Mouse (Mus musculus) kidney, postnatal 0 days (tissue): ENCODE results near the gene Clec4a2. TPM values are rescaled to one million over a fixed set of nuclear protein-coding genes. Genes with fewer than 3 reads are reported as not detected.
A peak's percentile ranks its signal among the peaks of the same experiment; 100 is the strongest.
"Not testable (repeated sequence)": the region's sequence is repeated elsewhere in the genome, so short reads cannot be mapped to it uniquely, and the experiment has no call there.

ENCODE experiments used
- ATAC-seq: fragments of 200-750 bp; cut with Nextera tagmentation; replicated peaks from 2 replicates; pipeline ENCODE4 v1.8.0; 2017; ENCODE audit warnings: low read depth, moderate number of reproducible peaks, moderate TSS enrichment, moderate library complexity; ENCODE audit not compliant: low FRiP score
- DNase-seq: peaks from one replicate; pipeline ENCODE4 v3.0.0-alpha.2; 2016; ENCODE audit warnings: low spot score
- H3K27ac ChIP-seq: fragments of 300-500 bp; sonication (generic); 2 replicates; pipeline ENCODE4 v1.5.1; 2014; ENCODE audit warnings: mild to moderate bottlenecking
- H3K27me3 ChIP-seq: fragments of 300-500 bp; sonication (generic); 2 replicates; pipeline ENCODE4 v1.6.1; 2014; ENCODE audit warnings: low read length, mixed read lengths; ENCODE audit not compliant: insufficient read depth
- H3K36me3 ChIP-seq: fragments of 300-500 bp; sonication (generic); 2 replicates; pipeline ENCODE4 v1.6.1; 2014; ENCODE audit warnings: low read length, mixed read lengths; ENCODE audit not compliant: insufficient read depth
- H3K4me1 ChIP-seq: fragments of 300-500 bp; sonication (generic); replicated peaks from 2 replicates; pipeline ENCODE4 v1.6.1; 2014; ENCODE audit warnings: antibody characterized with exemption, low read length, mixed read lengths; ENCODE audit not compliant: insufficient read depth
- H3K4me2 ChIP-seq: fragments of 300-500 bp; sonication (generic); 2 replicates; pipeline ENCODE4 v1.6.1; 2014; ENCODE audit warnings: mild to moderate bottlenecking, low read length, moderate library complexity, mixed read lengths
- H3K4me3 ChIP-seq: fragments of 300-500 bp; sonication (generic); replicated peaks from 2 replicates; pipeline ENCODE4 v1.5.1; 2014; ENCODE audit warnings: low read depth, low read length
- H3K9ac ChIP-seq: fragments of 300-500 bp; sonication (generic); 2 replicates; pipeline ENCODE4 v1.6.1; 2014; ENCODE audit warnings: low read depth, low read length
- H3K9me3 ChIP-seq: fragments of 300-500 bp; sonication (generic); replicated peaks from 2 replicates; pipeline ENCODE4 v1.6.1; 2016; ENCODE audit warnings: low read length, inconsistent platforms, mixed read lengths
- CTCF ChIP-seq: IDR thresholded peaks from 2 replicates; pipeline ENCODE4 v1.5.1; 2016; ENCODE audit warnings: antibody characterized with exemption, low read depth, mild to moderate bottlenecking, moderate library complexity
- WGBS: fragments of 180-500 bp; shearing (Covaris S2); extraction: QIAGEN DNeasy Blood & Tissue Kit; methylation state at CpG from one replicate; pipeline ENCODE4 v1.1.7; 2014; 5-methylcytosine and 5-hydroxymethylcytosine counted together
- polyA plus RNA-seq: library from polyadenylated mRNA; unstranded; fragments of >200 nt; fragmentation: Nextera tagmentation; extraction: Ambion mirVana; gene quantifications from 2 replicates; pipeline ENCODE4 v1.2.1, GENCODE M21; 2015

Gene Clec4a2
- 4.1 and 5.8 TPM in 2 replicates for polyA plus RNA-seq

- H3K27ac ChIP-seq, DNase-seq, H3K4me1 ChIP-seq, H3K9me3 ChIP-seq, H3K27me3 ChIP-seq, H3K36me3 ChIP-seq, H3K4me3 ChIP-seq, ATAC-seq, H3K9ac ChIP-seq, H3K4me2 ChIP-seq: not testable (repeated sequence)
- 60% methylated on average over 1 of the region's 1 CpGs for WGBS
These were observed at the start of gene Clec4a2 for GRCm38 (mm10) chr6:123106128-123106527. Clec4a2 (plus strand) TSS chr6:123106428.

GRCm38 (mm10) chr6:123095125-123095843 lies 10.9 kb upstream of the Clec4a2 start:
- no peak for TF ChIP-seq CTCF
- Histone ChIP-seq H3K4me3 (no peak overlapping the region), H3K27ac (no peak overlapping the region), H3K36me3 (no peaks in the 10 kb centered on the region), H3K4me2 (no peak overlapping the region), H3K9ac (no peak overlapping the region), H3K9me3 (no peaks in the 10 kb centered on the region), H3K4me1 (no peaks in the 10 kb centered on the region), H3K27me3 (no peaks in the 10 kb centered on the region)
- no peak for DNase-seq
- 85% methylated on average over 4 of the region's 4 CpGs for WGBS
- ATAC-seq = no peak

- no peak for ATAC-seq
- Histone ChIP-seq H3K27me3 (no peaks in the 10 kb centered on the region), H3K4me2 (no peak overlapping the region), H3K27ac (no peak overlapping the region), H3K4me3 (no peak overlapping the region), H3K36me3 (no peaks in the 10 kb centered on the region), H3K9me3 (no peaks in the 10 kb centered on the region), H3K9ac (no peak overlapping the region), H3K4me1 (no peaks in the 10 kb centered on the region)
- no peak for TF ChIP-seq CTCF
- peak; percentile 1 for DNase-seq
- WGBS = 79% methylated on average over 3 of the region's 3 CpGs
These were observed 17.0 kb downstream of the Clec4a2 start for GRCm38 (mm10) chr6:123123195-123123594.

GRCm38 (mm10) chr6:123127173-123127572 lies 20.9 kb downstream of the Clec4a2 start:
- H3K4me3 ChIP-seq = no peak overlapping the region
- H3K4me1 ChIP-seq = no peaks in the 10 kb centered on the region
- no peak overlapping the region for H3K9ac ChIP-seq
- ATAC-seq (no peak), DNase-seq (no peak)
- no peaks in the 10 kb centered on the region for H3K9me3 ChIP-seq
- WGBS = 61% methylated on average over 1 of the region's 1 CpGs
- TF ChIP-seq CTCF = no peak
- no peak overlapping the region for H3K4me2 ChIP-seq
- H3K27ac ChIP-seq = no peak overlapping the region
- H3K36me3 ChIP-seq = no peaks in the 10 kb centered on the region
- H3K27me3 ChIP-seq = no peaks in the 10 kb centered on the region

- DNase-seq, H3K9me3 ChIP-seq, ATAC-seq, H3K27ac ChIP-seq, H3K9ac ChIP-seq, H3K4me2 ChIP-seq, H3K4me1 ChIP-seq, H3K27me3 ChIP-seq, H3K36me3 ChIP-seq, H3K4me3 ChIP-seq: not testable (repeated sequence)
- 67% methylated on average over 29 of the region's 29 CpGs for WGBS
These were observed 31.7 kb downstream of the Clec4a2 start for GRCm38 (mm10) chr6:123137766-123138526.

GRCm38 (mm10) chr6:123170106-123170505 lies 63.9 kb downstream of the Clec4a2 start:
- DNase-seq = no peak
- Histone ChIP-seq H3K4me1 (no peaks in the 10 kb centered on the region), H3K4me3 (no peak overlapping the region), H3K27me3 (no peaks in the 10 kb centered on the region), H3K9me3 (no peaks in the 10 kb centered on the region), H3K36me3 (no peaks in the 10 kb centered on the region), H3K4me2 (no peak overlapping the region), H3K27ac (no peak overlapping the region), H3K9ac (no peak overlapping the region)
- 48% methylated on average over 1 of the region's 1 CpGs for WGBS
- ATAC-seq = no peak
- no peak for TF ChIP-seq CTCF
